Mouse (Mus musculus) liver, embryonic 14.5 days (tissue): ENCODE data around the gene Pcna. TPM values are rescaled to one million over a fixed set of nuclear protein-coding genes. Genes with fewer than 3 reads are reported as not detected.

ENCODE experiments used
- ATAC-seq: fragments of 200-750 bp; cut with Nextera tagmentation; 2 replicates; pipeline ENCODE4 v1.8.0; 2017; ENCODE audit warnings: moderate number of reproducible peaks, mild to moderate bottlenecking, moderate library complexity; ENCODE audit not compliant: insufficient read depth
- DNase-seq, 3 experiments: peaks; one replicate each; pipeline ENCODE4 v3.0.0-alpha.2; 2012 to 2013; ENCODE audit warnings: low read depth in 3 of 3, low spot score in 3 of 3
- H3K27ac ChIP-seq: fragments of 300-500 bp; sonication (generic); 2 replicates; pipeline ENCODE4 v1.5.1; 2014; ENCODE audit warnings: moderate library complexity, mild to moderate bottlenecking, control low read depth, inconsistent platforms
- H3K27me3 ChIP-seq: fragments of 300-500 bp; sonication (generic); 2 replicates; pipeline ENCODE4 v1.6.1; 2014; ENCODE audit warnings: mild to moderate bottlenecking, low read length, moderate library complexity; ENCODE audit not compliant: control insufficient read depth, insufficient read depth
- H3K36me3 ChIP-seq: fragments of 300-500 bp; sonication (generic); replicated peaks from 2 replicates; pipeline ENCODE4 v1.6.1; 2014; ENCODE audit warnings: low read depth; ENCODE audit not compliant: control insufficient read depth, insufficient read depth
- H3K4me1 ChIP-seq, 2 experiments: fragments of 200-500 bp in 1 of 2; fragments of 300-500 bp in 1 of 2; sonication (generic) in 1 of 2; replicated peaks; 2 replicates each; pipeline ENCODE4 v1.6.1; 2012 to 2014; ENCODE audit warnings: antibody characterized with exemption in 1 of 2, inconsistent platforms in 1 of 2, low read length in 1 of 2; ENCODE audit not compliant: control insufficient read depth in 2 of 2, insufficient read depth in 2 of 2
- H3K4me2 ChIP-seq: fragments of 300-500 bp; sonication (generic); 2 replicates; pipeline ENCODE4 v1.6.1; 2014; ENCODE audit warnings: low read depth, mild to moderate bottlenecking, control low read depth, moderate library complexity
- H3K4me3 ChIP-seq, 2 experiments: fragments of 200-500 bp in 1 of 2; fragments of 300-500 bp in 1 of 2; sonication (generic) in 1 of 2; 2 replicates each; pipeline ENCODE4 v1.5.1; 2012 to 2014; ENCODE audit warnings: low read depth in 2 of 2, low read length in 2 of 2, mild to moderate bottlenecking in 2 of 2, control low read depth in 1 of 2, inconsistent platforms in 1 of 2, moderate library complexity in 1 of 2; ENCODE audit not compliant: insufficient read depth in 1 of 2
- H3K9ac ChIP-seq: fragments of 300-500 bp; sonication (generic); replicated peaks from 2 replicates; pipeline ENCODE4 v1.6.1; 2014; ENCODE audit warnings: mild to moderate bottlenecking, control low read depth, moderate library complexity
- H3K9me3 ChIP-seq: fragments of 300-500 bp; sonication (generic); 2 replicates; pipeline ENCODE4 v1.6.1; 2016; ENCODE audit warnings: low read length, mixed read lengths; ENCODE audit not compliant: control insufficient read depth
- CTCF ChIP-seq: IDR thresholded peaks from 2 replicates; pipeline ENCODE4 v1.5.1; 2016; ENCODE audit warnings: antibody characterized with exemption, low read depth, control low read depth
- EP300 ChIP-seq: IDR thresholded peaks from 2 replicates; pipeline ENCODE4 v1.6.1; 2016; ENCODE audit warnings: antibody characterized with exemption, low read depth
- WGBS: fragments of 180-500 bp; shearing (Covaris S2); extraction: QIAGEN DNeasy Blood & Tissue Kit; methylation state at CpG from one replicate; pipeline ENCODE4 v1.1.7; 2014; ENCODE audit not compliant: insufficient replicate concordance; 5-methylcytosine and 5-hydroxymethylcytosine counted together
- polyA plus RNA-seq, 2 experiments: library from polyadenylated mRNA; depleted of rRNA in 1 of 2; stranded (reverse) in 1 of 2; unstranded in 1 of 2; fragments of >200 nt; fragmentation: Nextera tagmentation in 1 of 2; extraction: Ambion mirVana in 1 of 2; gene quantifications; 2 replicates each; pipeline versions ENCODE4 v1.2.1 to v1.2.3; 2012 to 2014

The Pcna gene
- polyA plus RNA-seq (2012; rRNA removed) (355 and 391 TPM in 2 replicates), polyA plus RNA-seq (2014; fragmentation: Nextera tagmentation; extraction: Ambion mirVana) (356 and 377 TPM in 2 replicates)

GRCm38 (mm10) chr2:132252542-132253528, at the start of gene Pcna:
Gene Pcna, minus strand, starts transcription at chr2:132253314.
- Histone ChIP-seq H3K27ac (peak within 1 kb of the TSS; percentile 87), H3K27me3 (no peaks in the 10 kb centered on the region), H3K9ac (peak within 1 kb of the TSS; percentile 96), H3K4me2 (peak within 1 kb of the TSS; percentile 76), H3K4me1 (peaks cover 9 to 12% of the 10 kb centered on the region in 2 experiments), H3K4me3 (peak within 1 kb of the TSS; percentile 87 to 90), H3K9me3 (no peaks in the 10 kb centered on the region), H3K36me3 (peaks cover 33% of the 10 kb centered on the region)
- ATAC-seq (peak; percentile 97), DNase-seq (peak; percentile 96 to 98 (median 97))
- TF ChIP-seq EP300 (peak; percentile 56; the same call in 1 of the 2 replicates), CTCF (no peak)
- under 1% methylated on average over 79 of the region's 79 CpGs for WGBS

- TF ChIP-seq EP300 (no peak), CTCF (no peak)
- Histone ChIP-seq H3K4me1 (no peaks in the 10 kb centered on the region), H3K4me2 (no peak overlapping the region), H3K9ac (no peak overlapping the region), H3K9me3 (no peaks in the 10 kb centered on the region), H3K36me3 (no peaks in the 10 kb centered on the region; the same call in 1 of the 2 replicates), H3K27ac (no peak overlapping the region), H3K27me3 (no peaks in the 10 kb centered on the region), H3K4me3 (no peak overlapping the region)
- 80% methylated on average over 4 of the region's 4 CpGs for WGBS
- DNase-seq (no peak), ATAC-seq (no peak)
These were observed 48.3 kb upstream of the Pcna start for GRCm38 (mm10) chr2:132301436-132301835.

- no peak overlapping the region for H3K4me3 ChIP-seq
- H3K9ac ChIP-seq, result no peak overlapping the region
- H3K36me3 ChIP-seq, result peaks cover 3% of the 10 kb centered on the region; the same call in 1 of the 2 replicates
- TF ChIP-seq EP300 (no peak), CTCF (no peak)
- no peak for ATAC-seq
- H3K9me3 ChIP-seq, result no peaks in the 10 kb centered on the region
- no peak overlapping the region for H3K4me2 ChIP-seq
- WGBS, result 91% methylated on average over 4 of the region's 4 CpGs
- no peak overlapping the region for H3K27ac ChIP-seq
- no peaks in the 10 kb centered on the region; a peak in 1 of 4 replicates for H3K4me1 ChIP-seq
- no peak for DNase-seq
- H3K27me3 ChIP-seq, result no peaks in the 10 kb centered on the region
These were observed 45.1 kb upstream of the Pcna start for GRCm38 (mm10) chr2:132298250-132298649.

GRCm38 (mm10) chr2:132293694-132294450, 40.8 kb upstream of the Pcna start:
- ATAC-seq (no peak), DNase-seq (no peak)

More at GRCm38 (mm10) chr2:132293694-132294450, 40.8 kb upstream of the Pcna start:
- no peak overlapping the region for H3K4me3 ChIP-seq
- no peaks in the 10 kb centered on the region for H3K27me3 ChIP-seq
- WGBS, result 48% methylated on average over 10 of the region's 10 CpGs
- TF ChIP-seq CTCF (no peak), EP300 (no peak)
- H3K9me3 ChIP-seq, result no peaks in the 10 kb centered on the region
- no peak overlapping the region for H3K27ac ChIP-seq
- no peak overlapping the region for H3K4me2 ChIP-seq
- peaks cover 3% of the 10 kb centered on the region; the same call in 1 of the 2 replicates for H3K36me3 ChIP-seq
- peaks cover 0 to 9% of the 10 kb centered on the region in 2 experiments; a peak in 2 of 4 replicates for H3K4me1 ChIP-seq
- no peak overlapping the region for H3K9ac ChIP-seq
